Mouse (Mus musculus) limb, embryonic 14.5 days (tissue): ENCODE data around the gene Rbak. TPM values are rescaled to one million over a fixed set of nuclear protein-coding genes. Genes with fewer than 3 reads are reported as not detected.

ENCODE experiments used
- ATAC-seq: fragments of 200-750 bp; cut with Nextera tagmentation; 2 replicates; pipeline ENCODE4 v1.8.0; 2017; ENCODE audit warnings: low read depth, moderate number of reproducible peaks, moderate TSS enrichment; ENCODE audit not compliant: low FRiP score
- DNase-seq: peaks from one replicate; pipeline ENCODE4 v3.0.0-alpha.2; 2015; ENCODE audit warnings: low spot score
- H3K27ac ChIP-seq: fragments of 300-500 bp; sonication (generic); replicated peaks from 2 replicates; pipeline ENCODE4 v1.5.1; 2014; ENCODE audit warnings: low read depth, mild to moderate bottlenecking, low read length, moderate library complexity, mixed read lengths
- H3K27me3 ChIP-seq: fragments of 300-500 bp; sonication (generic); 2 replicates; pipeline ENCODE4 v1.6.1; 2014; ENCODE audit warnings: low read length, mixed read lengths; ENCODE audit not compliant: control insufficient read depth, insufficient read depth
- H3K36me3 ChIP-seq: fragments of 300-500 bp; sonication (generic); 2 replicates; pipeline ENCODE4 v1.6.1; 2014; ENCODE audit warnings: mild to moderate bottlenecking, low read length, moderate library complexity, mixed read lengths; ENCODE audit not compliant: control insufficient read depth, insufficient read depth
- H3K4me1 ChIP-seq: fragments of 300-500 bp; sonication (generic); 2 replicates; pipeline ENCODE4 v1.6.1; 2014; ENCODE audit warnings: antibody characterized with exemption, low read length, mixed read lengths; ENCODE audit not compliant: control insufficient read depth, insufficient read depth
- H3K4me2 ChIP-seq: fragments of 300-500 bp; sonication (generic); replicated peaks from 2 replicates; pipeline ENCODE4 v1.6.1; 2014; ENCODE audit warnings: low read depth, mild to moderate bottlenecking, low read length, moderate library complexity; ENCODE audit not compliant: severe bottlenecking
- H3K4me3 ChIP-seq: fragments of 300-500 bp; sonication (generic); replicated peaks from 2 replicates; pipeline ENCODE4 v1.5.1; 2014; ENCODE audit warnings: low read length
- H3K9ac ChIP-seq: fragments of 300-500 bp; sonication (generic); 2 replicates; pipeline ENCODE4 v1.6.1; 2014; ENCODE audit warnings: mild to moderate bottlenecking, low read depth, low read length, moderate library complexity; ENCODE audit not compliant: severe bottlenecking
- H3K9me3 ChIP-seq: fragments of 300-500 bp; sonication (generic); 2 replicates; pipeline ENCODE4 v1.6.1; 2016; ENCODE audit warnings: low read length; ENCODE audit not compliant: control insufficient read depth
- POLR2A ChIP-seq: fragments of 200-500 bp; IDR thresholded peaks from 2 replicates; pipeline ENCODE4 v1.8.0; 2012; ENCODE audit warnings: inconsistent platforms, mild to moderate bottlenecking, moderate library complexity, borderline replicate concordance; ENCODE audit not compliant: insufficient read depth, insufficient read length; ENCODE audit errors: extremely low read depth
- WGBS: fragments of 180-500 bp; shearing (Covaris S2); extraction: QIAGEN DNeasy Blood & Tissue Kit; methylation state at CpG from one replicate; pipeline ENCODE4 v1.1.7; 2014; 5-methylcytosine and 5-hydroxymethylcytosine counted together
- polyA plus RNA-seq, 2 experiments: library from polyadenylated mRNA; depleted of rRNA in 1 of 2; stranded (reverse) in 1 of 2; unstranded in 1 of 2; fragments of >200 nt; fragmentation: Nextera tagmentation in 1 of 2; extraction: Ambion mirVana in 1 of 2; gene quantifications; 2 replicates each; pipeline versions ENCODE4 v1.2.1 to v1.2.3; 2012 to 2014

Rbak gene
- polyA plus RNA-seq, 2 experiments, result 8.8 to 21.0 TPM

DNA sequence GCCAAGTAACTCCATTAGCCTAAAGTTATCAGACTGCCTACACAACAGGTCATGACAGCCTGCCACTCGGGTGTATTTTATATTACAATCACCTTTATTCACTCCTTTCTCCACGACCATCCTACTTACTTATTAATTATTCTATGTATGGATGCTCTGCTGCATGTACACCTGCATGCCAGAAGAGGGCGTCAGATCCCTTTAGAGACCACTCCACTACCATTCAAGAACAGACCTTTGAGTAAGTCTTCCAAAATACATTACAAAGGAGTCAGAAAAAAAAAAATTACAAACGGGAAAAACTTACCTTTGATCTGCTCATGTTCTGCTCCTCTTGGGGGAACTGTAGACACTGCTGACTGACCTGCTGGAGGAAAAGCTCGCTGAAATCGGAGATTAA, 1.4 kb downstream of the Rbak start:
- DNase-seq (no peak), ATAC-seq (no peak)
- H3K4me1 ChIP-seq, result peaks cover 8% of the 10 kb centered on the region
- no peak overlapping the region for H3K9ac ChIP-seq
- peaks cover 49% of the 10 kb centered on the region for H3K36me3 ChIP-seq
- no peaks in the 10 kb centered on the region for H3K27me3 ChIP-seq
- WGBS, result 35% methylated on average over 6 of the region's 6 CpGs
- no peak for TF ChIP-seq POLR2A
- H3K27ac ChIP-seq, result no peak overlapping the region
- peak overlapping the region; percentile 76 for H3K4me2 ChIP-seq
- H3K9me3 ChIP-seq, result 0 out of 2 replicates have a peak, but pooled peaks cover 3% of the 10 kb centered on the region
- 0 out of 2 replicates have a peak overlapping the region, but pooled peaks have one; percentile 88 for H3K4me3 ChIP-seq

GRCm38 (mm10) chr5:143177541-143178200, 2.9 kb downstream of the Rbak start:
- WGBS, result 89% methylated on average over 3 of the region's 3 CpGs
- no peak for DNase-seq
- Histone ChIP-seq H3K36me3 (peaks cover 64% of the 10 kb centered on the region), H3K4me3 (no peak overlapping the region), H3K4me1 (peaks cover 8% of the 10 kb centered on the region), H3K9ac (no peak overlapping the region), H3K27ac (no peak overlapping the region), H3K9me3 (0 out of 2 replicates have a peak, but pooled peaks cover 3% of the 10 kb centered on the region), H3K27me3 (no peaks in the 10 kb centered on the region), H3K4me2 (no peak overlapping the region)
- no peak for ATAC-seq
- no peak for TF ChIP-seq POLR2A

- Histone ChIP-seq H3K4me3 (no peak overlapping the region), H3K36me3 (peaks cover 81% of the 10 kb centered on the region)
These were observed 4.6 kb downstream of the Rbak start for GRCm38 (mm10) chr5:143175970-143176369.

DNA sequence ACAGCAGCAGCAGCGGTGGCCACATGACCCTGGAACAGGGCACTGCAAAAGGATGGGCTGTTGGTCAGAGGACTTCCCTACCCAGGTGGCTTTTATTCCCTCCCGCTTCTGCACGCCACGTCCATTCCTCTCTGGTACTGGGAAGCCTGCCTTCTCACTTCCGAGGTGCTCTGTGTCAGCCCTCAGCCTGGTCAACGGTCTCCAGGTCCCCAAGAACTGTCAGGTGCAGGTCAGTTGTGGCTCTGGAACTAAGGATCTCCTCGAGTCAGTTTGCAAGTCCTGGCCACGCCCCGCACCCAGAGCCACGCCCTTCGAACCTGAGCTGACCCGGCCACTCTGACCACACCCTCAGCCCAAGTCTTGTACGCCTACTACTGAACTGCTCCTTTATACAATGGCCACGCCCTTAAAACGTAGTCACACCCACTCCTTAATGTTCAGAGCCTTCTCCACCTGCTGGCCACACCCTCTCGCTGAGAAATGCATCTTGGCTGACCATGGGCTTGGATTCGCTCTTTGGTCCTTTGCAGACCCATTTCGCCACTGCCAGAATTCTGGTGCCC, 15.0 kb downstream of the Rbak start:
- H3K36me3 ChIP-seq, result no peaks in the 10 kb centered on the region
- H3K27me3 ChIP-seq, result no peaks in the 10 kb centered on the region
- no peak for ATAC-seq
- no peak overlapping the region for H3K9ac ChIP-seq
- no peak for DNase-seq
- no peak for TF ChIP-seq POLR2A
- WGBS, result 11% methylated on average over 18 of the region's 18 CpGs
- H3K4me3 ChIP-seq, result no peak overlapping the region
- H3K4me1 ChIP-seq, result no peaks in the 10 kb centered on the region
- H3K4me2 ChIP-seq, result no peak overlapping the region
- no peaks in the 10 kb centered on the region for H3K9me3 ChIP-seq
- no peak overlapping the region for H3K27ac ChIP-seq

More at GRCm38 (mm10) chr5:143175970-143176369, 4.6 kb downstream of the Rbak start:
- no peaks in the 10 kb centered on the region for H3K27me3 ChIP-seq
- DNase-seq (no peak), ATAC-seq (no peak)
- TF ChIP-seq POLR2A, result no peak
- H3K27ac ChIP-seq, result no peak overlapping the region
- no peak overlapping the region for H3K4me2 ChIP-seq
- H3K9me3 ChIP-seq, result 0 out of 2 replicates have a peak, but pooled peaks cover 3% of the 10 kb centered on the region
- H3K9ac ChIP-seq, result no peak overlapping the region
- WGBS, result 91% methylated on average over 4 of the region's 4 CpGs
- H3K4me1 ChIP-seq, result peaks cover 8% of the 10 kb centered on the region

GRCm38 (mm10) chr5:143155534-143155933, 25.0 kb downstream of the Rbak start:
- H3K27me3 ChIP-seq, result peaks cover 28% of the 10 kb centered on the region
- DNase-seq, result no peak

More at GRCm38 (mm10) chr5:143155534-143155933, 25.0 kb downstream of the Rbak start:
- Histone ChIP-seq H3K9me3 (no peaks in the 10 kb centered on the region), H3K4me1 (no peaks in the 10 kb centered on the region), H3K27ac (no peak overlapping the region), H3K4me3 (no peak overlapping the region), H3K4me2 (no peak overlapping the region), H3K9ac (no peak overlapping the region), H3K36me3 (no peaks in the 10 kb centered on the region)
- ATAC-seq, result no peak
- WGBS, result 92% methylated on average over 3 of the region's 3 CpGs
- no peak for TF ChIP-seq POLR2A
